Mouse (Mus musculus): ENCODE measurements around the gene Vstm2b. TPM values are rescaled to one million over a fixed set of nuclear protein-coding genes. Genes with fewer than 3 reads are reported as not detected.

Gene Vstm2b
- 10 to 100 TPM; 54.8 to 59.9 TPM for total RNA-seq (2021)
- long read RNA-seq, experiment 1, transcript Vstm2b-201 (6 exons, 2,627 nt), result minor isoform, 17 of 123 reads
- long read RNA-seq, experiment 1, transcript Vstm2b-203 (5 exons, 1,455 nt), result major isoform, 57 of 123 reads
- long read RNA-seq, experiment 1, partial matches to known transcripts, result 28 of 123 reads
- long read RNA-seq, experiment 1, other reads (novel, unspliced or antisense), result 21 of 123 reads
- long read RNA-seq, experiment 2, transcript Vstm2b-203 (5 exons, 1,455 nt), result major isoform, 73 of 111 reads
- long read RNA-seq, experiment 2, transcript Vstm2b-201 (6 exons, 2,627 nt), result minor isoform, 8 of 111 reads
- long read RNA-seq, experiment 2, partial matches to known transcripts, result 15 of 111 reads
- long read RNA-seq, experiment 2, other reads (novel, unspliced or antisense), result 15 of 111 reads

DNA sequence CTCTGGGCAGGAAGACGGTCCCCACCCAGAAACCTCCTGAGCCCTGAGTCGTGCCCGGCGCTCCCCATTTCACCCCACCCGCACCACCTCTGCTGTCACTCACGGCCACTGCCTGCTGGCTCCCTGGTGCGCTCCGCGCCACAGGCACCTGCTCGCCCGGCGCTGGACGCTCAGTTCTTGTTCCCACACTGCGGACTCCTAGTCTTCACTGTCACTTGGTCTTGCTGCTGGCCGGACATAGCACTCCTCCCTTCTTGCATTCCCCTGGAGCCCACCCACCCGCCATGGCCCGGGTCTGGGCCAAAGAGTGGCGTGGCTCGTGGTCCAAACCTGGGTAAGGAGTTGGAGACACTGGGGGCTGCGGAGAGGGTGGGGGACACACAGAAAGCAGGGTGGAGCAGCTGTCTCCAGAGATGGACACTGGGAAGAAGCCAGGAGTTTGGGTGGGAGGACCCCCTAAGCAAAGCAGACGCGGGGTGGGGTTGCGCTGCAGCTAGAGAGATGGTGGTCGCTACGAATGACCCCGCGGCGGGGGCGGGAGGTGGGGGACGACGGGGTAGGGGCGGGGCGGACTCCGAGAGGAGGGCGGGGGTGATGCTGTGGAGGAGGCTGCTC, at the start of gene Vstm2b:
Gene Vstm2b (plus strand): TSS at position 233 of the 615 bp plus-strand sequence.
- no peak for DNase-seq (ENCODE audit: low spot score in 2 of 2)

- DNase-seq (ENCODE audit: low spot score in 2 of 2), result no peak
Measured at GRCm38 (mm10) chr7:40856088-40856625, 42.0 kb upstream of the Vstm2b start.

- DNase-seq (ENCODE audit: low spot score in 2 of 2), result no peak
Measured at GRCm38 (mm10) chr7:40873380-40873990, 24.6 kb upstream of the Vstm2b start.

- DNase-seq (ENCODE audit: low spot score in 2 of 2), result peak; percentile 31 to 39
Measured at GRCm38 (mm10) chr7:40884855-40885489, 13.2 kb upstream of the Vstm2b start.

- no peak for DNase-seq (ENCODE audit: low spot score in 2 of 2)
Measured at GRCm38 (mm10) chr7:40888358-40888757, 9.8 kb upstream of the Vstm2b start.

- DNase-seq (ENCODE audit: low spot score in 2 of 2), result no peak
Measured at GRCm38 (mm10) chr7:40896964-40897363, 1.2 kb upstream of the Vstm2b start.

- peak; percentile 76 to 88 for DNase-seq (ENCODE audit: low spot score in 2 of 2)
Measured at GRCm38 (mm10) chr7:40898711-40899375, 715 bp downstream of the Vstm2b start.

- peak; percentile 25 to 44 for DNase-seq (ENCODE audit: low spot score in 2 of 2)
Measured at GRCm38 (mm10) chr7:40899376-40900265, 1.5 kb downstream of the Vstm2b start.

GRCm38 (mm10) chr7:40901201-40901600, 3.1 kb downstream of the Vstm2b start:
- DNase-seq (ENCODE audit: low spot score in 2 of 2), result peak; percentile 78 to 84

DNA sequence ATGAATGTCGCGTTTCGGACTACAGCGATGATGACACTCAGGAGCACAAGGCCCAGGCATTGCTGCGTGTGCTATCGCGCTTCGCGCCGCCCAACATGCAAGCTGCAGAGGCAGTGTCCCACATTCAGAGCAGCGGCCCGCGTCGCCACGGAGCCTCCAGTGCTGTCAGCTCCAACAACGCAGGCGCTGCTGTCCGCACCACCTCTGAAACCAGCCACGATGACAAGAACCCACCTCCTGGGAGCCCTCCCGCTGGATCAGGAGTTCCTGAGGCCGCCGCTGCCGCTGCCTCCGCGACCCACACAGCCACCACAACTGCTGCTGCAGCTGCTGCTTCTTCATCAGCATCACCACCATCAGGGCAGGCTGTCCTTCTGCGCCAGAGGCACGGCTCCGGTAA, 4.4 kb downstream of the Vstm2b start:
- peak; percentile 25 to 54 for DNase-seq (ENCODE audit: low spot score in 2 of 2)

DNA sequence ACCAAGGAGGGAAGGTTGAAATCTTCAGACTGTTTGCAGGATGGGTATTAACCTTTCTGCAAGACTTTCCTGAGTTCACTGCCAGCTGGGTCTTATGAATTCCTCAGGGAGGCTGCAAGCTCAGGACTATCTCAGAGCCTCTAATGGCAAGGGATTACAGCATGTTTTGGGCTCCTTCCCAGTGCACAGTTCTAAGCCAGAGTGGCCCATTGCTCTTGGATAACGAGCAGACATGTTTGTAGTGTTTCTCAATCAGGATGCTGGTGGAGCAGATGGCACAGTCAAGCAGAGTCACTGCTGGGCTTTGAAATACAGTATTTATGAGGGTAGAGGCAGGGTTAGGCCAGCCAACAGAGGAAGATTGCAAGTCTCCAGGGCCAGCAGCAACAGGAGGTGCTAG, 8.4 kb downstream of the Vstm2b start:
- no peak for DNase-seq (ENCODE audit: low spot score in 2 of 2)

DNA sequence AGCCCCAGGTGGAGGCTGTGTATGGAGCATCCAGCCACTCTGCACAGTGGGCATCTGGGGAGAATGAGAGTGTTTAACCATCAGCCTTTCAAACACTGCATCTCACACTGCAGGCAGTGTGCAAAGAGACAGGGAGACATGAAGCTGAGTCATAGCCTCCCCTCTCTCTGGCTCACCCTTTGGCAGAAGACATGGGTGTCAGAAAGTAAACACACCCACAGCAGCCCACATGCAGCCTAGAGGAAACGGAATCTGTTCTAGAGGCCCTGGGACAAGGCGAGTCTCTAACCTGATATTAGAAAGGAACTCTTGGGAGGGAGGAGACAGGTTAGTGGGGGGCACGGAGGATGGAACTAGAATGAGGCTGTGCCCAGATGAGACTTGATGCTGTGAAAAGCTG, 18.6 kb downstream of the Vstm2b start:
- DNase-seq (ENCODE audit: low spot score in 2 of 2), result peak; percentile 36 to 52

- no peak for DNase-seq (ENCODE audit: low spot score in 2 of 2)
Measured at GRCm38 (mm10) chr7:40920118-40920517, 22.0 kb downstream of the Vstm2b start.

- DNase-seq (ENCODE audit: low spot score in 2 of 2), result peak; percentile 21 to 57
Measured at GRCm38 (mm10) chr7:40921281-40921680, 23.2 kb downstream of the Vstm2b start.

DNA sequence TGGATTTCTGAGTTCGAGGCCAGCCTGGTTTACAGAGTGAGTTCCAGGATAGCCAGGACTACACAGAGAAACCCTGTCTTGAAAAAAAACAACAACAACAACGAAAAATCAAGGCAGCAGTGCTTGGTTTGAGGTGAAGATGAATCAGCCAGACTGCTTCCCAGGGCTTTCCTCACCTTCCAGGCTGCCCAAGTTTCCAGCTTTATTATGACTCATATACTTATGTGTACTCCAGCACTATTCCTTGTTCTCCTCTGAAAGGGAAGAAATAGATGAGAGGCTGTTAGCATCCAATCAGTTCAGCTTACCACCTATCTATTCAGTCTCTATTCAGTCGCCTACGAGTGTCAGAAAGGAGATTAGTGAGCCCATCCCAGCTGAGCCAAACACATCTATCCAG, 24.7 kb downstream of the Vstm2b start:
- DNase-seq (ENCODE audit: low spot score in 2 of 2), result no peak

GRCm38 (mm10) chr7:40928391-40928790, 30.3 kb downstream of the Vstm2b start:
- no peak for DNase-seq (ENCODE audit: low spot score in 2 of 2)

- no peak for DNase-seq (ENCODE audit: low spot score in 2 of 2)
Measured at GRCm38 (mm10) chr7:40936617-40937212, 38.6 kb downstream of the Vstm2b start.

DNA sequence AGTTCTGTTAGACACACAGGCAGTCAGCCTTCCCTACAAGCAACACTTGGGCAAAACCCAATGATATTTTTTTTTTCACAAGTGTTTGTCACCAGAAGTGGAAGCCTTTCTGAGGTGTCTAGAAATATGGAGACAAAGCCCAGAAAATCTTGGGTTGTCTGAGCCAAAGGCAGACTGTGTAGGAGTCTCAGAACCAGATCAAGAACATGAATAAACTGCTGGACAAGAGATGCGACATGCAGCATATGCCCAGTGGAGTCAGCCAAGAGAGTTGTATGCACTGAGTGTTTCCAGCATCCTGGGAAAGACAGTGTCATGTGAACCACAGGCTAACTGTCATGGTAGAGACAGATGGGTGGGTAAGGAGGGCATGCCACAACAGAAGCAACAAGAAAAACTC, 41.2 kb downstream of the Vstm2b start:
- DNase-seq (ENCODE audit: low spot score in 2 of 2), result peak; percentile 32 to 54

GRCm38 (mm10) chr7:40942233-40942935, 44.3 kb downstream of the Vstm2b start:
- DNase-seq (ENCODE audit: low spot score in 2 of 2), result peak; percentile 18 to 35
